Mouse (Mus musculus) gastrocnemius, adult 18-20 months (tissue): ENCODE measurements at regions not wholly inside any gene's neighbourhood (a gene's known extent, or its start where the extent isn't known, plus 50 kb on each side); places are given as distances from the start of the nearest gene placed in this dataset.

ENCODE experiments used
- DNase-seq: peaks from one replicate; pipeline ENCODE4 v3.0.0; 2021; ENCODE audit warnings: low spot score

- peak; percentile 32 for DNase-seq
Measured at GRCm38 (mm10) chr6:91573487-91573886, 57.8 kb downstream of the Lsm3 start.

- no peak for DNase-seq
Measured at GRCm38 (mm10) chr6:91574414-91574813, 58.7 kb downstream of the Lsm3 start.

- DNase-seq: peak; percentile 84
Measured at GRCm38 (mm10) chr6:91575662-91576364, 60.1 kb downstream of the Lsm3 start.

- DNase-seq: no peak
Measured at GRCm38 (mm10) chr6:91576906-91577305, 61.2 kb downstream of the Lsm3 start.

- no peak for DNase-seq
Measured at GRCm38 (mm10) chr6:91579666-91580065, 63.9 kb downstream of the Lsm3 start.

- no peak for DNase-seq
Measured at GRCm38 (mm10) chr6:91580607-91581006, 64.9 kb downstream of the Lsm3 start.

- DNase-seq: peak; percentile 72
Measured at GRCm38 (mm10) chr6:91582338-91582737, 66.6 kb downstream of the Lsm3 start.

- DNase-seq: no peak
Measured at GRCm38 (mm10) chr6:91583346-91583745, 67.6 kb downstream of the Lsm3 start.

GRCm38 (mm10) chr6:91585543-91585942, 69.8 kb downstream of the Lsm3 start:
- DNase-seq: no peak

- DNase-seq: no peak
Measured at GRCm38 (mm10) chr6:91589181-91589580, 73.5 kb downstream of the Lsm3 start.

GRCm38 (mm10) chr6:91590395-91590794, 74.7 kb downstream of the Lsm3 start:
- DNase-seq: peak; percentile 37

- peak; percentile 70 for DNase-seq
Measured at GRCm38 (mm10) chr6:91590806-91591571, 75.3 kb downstream of the Lsm3 start.

- DNase-seq: no peak
Measured at GRCm38 (mm10) chr6:91592651-91593050, 76.9 kb downstream of the Lsm3 start.

GRCm38 (mm10) chr6:91598942-91599341, 83.2 kb downstream of the Lsm3 start:
- peak; percentile 97 for DNase-seq

- DNase-seq: no peak
Measured at GRCm38 (mm10) chr6:91600116-91600515, 83.7 kb upstream of the Slc6a6 start.

GRCm38 (mm10) chr6:91606634-91607215, 77.1 kb upstream of the Slc6a6 start:
- DNase-seq: peak; percentile 46

- DNase-seq: no peak
Measured at GRCm38 (mm10) chr6:91607613-91608272, 76.1 kb upstream of the Slc6a6 start.

GRCm38 (mm10) chr6:91609671-91610070, 74.2 kb upstream of the Slc6a6 start:
- DNase-seq: no peak

GRCm38 (mm10) chr6:91615022-91615421, 68.8 kb upstream of the Slc6a6 start:
- DNase-seq: no peak

- DNase-seq: no peak
Measured at GRCm38 (mm10) chr6:91616541-91616940, 67.3 kb upstream of the Slc6a6 start.

- DNase-seq: peak; percentile 43
Measured at GRCm38 (mm10) chr6:91617031-91617596, 66.7 kb upstream of the Slc6a6 start.

- no peak for DNase-seq
Measured at GRCm38 (mm10) chr6:91617685-91618084, 66.2 kb upstream of the Slc6a6 start.
